Mouse (Mus musculus) embryonic facial prominence, embryonic 11.5 days (tissue): ENCODE data around the gene Olfr1028. TPM values are rescaled to one million over a fixed set of nuclear protein-coding genes. Genes with fewer than 3 reads are reported as not detected.

Source experiments
- ATAC-seq: fragments of 200-750 bp; cut with Nextera tagmentation; replicated peaks from 2 replicates; pipeline ENCODE4 v1.8.0; 2017; ENCODE audit warnings: low read depth; ENCODE audit not compliant: insufficient number of reproducible peaks, low FRiP score, low TSS enrichment
- DNase-seq: peaks from one replicate; pipeline ENCODE4 v3.0.0-alpha.2; 2015; ENCODE audit warnings: low spot score
- H3K27ac ChIP-seq: fragments of 300-500 bp; sonication (generic); replicated peaks from 2 replicates; pipeline ENCODE4 v1.5.1; 2014; ENCODE audit warnings: mild to moderate bottlenecking, low read depth, low read length, control low read depth
- H3K27me3 ChIP-seq: fragments of 300-500 bp; sonication (generic); 2 replicates; pipeline ENCODE4 v1.6.1; 2014; ENCODE audit warnings: mild to moderate bottlenecking, low read length, moderate library complexity, mixed read lengths; ENCODE audit not compliant: control insufficient read depth, insufficient read depth
- H3K36me3 ChIP-seq: fragments of 300-500 bp; sonication (generic); replicated peaks from 2 replicates; pipeline ENCODE4 v1.6.1; 2014; ENCODE audit warnings: low read depth, mild to moderate bottlenecking, low read length, moderate library complexity, mixed read lengths; ENCODE audit not compliant: control insufficient read depth, insufficient read depth
- H3K4me1 ChIP-seq: fragments of 300-500 bp; sonication (generic); 2 replicates; pipeline ENCODE4 v1.6.1; 2014; ENCODE audit warnings: low read length, mixed read lengths; ENCODE audit not compliant: control insufficient read depth, insufficient read depth
- H3K4me2 ChIP-seq: fragments of 300-500 bp; sonication (generic); 2 replicates; pipeline ENCODE4 v1.6.1; 2014; ENCODE audit warnings: low read depth, mild to moderate bottlenecking, control low read depth, low read length, moderate library complexity
- H3K4me3 ChIP-seq: fragments of 300-500 bp; sonication (generic); 2 replicates; pipeline ENCODE4 v1.5.1; 2014; ENCODE audit warnings: low read depth, low read length, control low read depth
- H3K9ac ChIP-seq: fragments of 300-500 bp; sonication (generic); replicated peaks from 2 replicates; pipeline ENCODE4 v1.6.1; 2014; ENCODE audit warnings: mild to moderate bottlenecking, control low read depth, low read length
- H3K9me3 ChIP-seq: fragments of 300-500 bp; sonication (generic); replicated peaks from 2 replicates; pipeline ENCODE4 v1.6.1; 2016; ENCODE audit warnings: mild to moderate bottlenecking, low read length, inconsistent platforms, mixed read lengths; ENCODE audit not compliant: control insufficient read depth
- WGBS: fragments of 180-500 bp; shearing (Covaris S2); extraction: QIAGEN DNeasy Blood & Tissue Kit; methylation state at CpG from one replicate; pipeline ENCODE4 v1.1.7; 2014; 5-methylcytosine and 5-hydroxymethylcytosine counted together
- polyA plus RNA-seq: library from polyadenylated mRNA; unstranded; fragments of >200 nt; fragmentation: Nextera tagmentation; extraction: Ambion mirVana; gene quantifications from 2 replicates; pipeline ENCODE4 v1.2.1, GENCODE M21; 2014

Olfr1028 gene
- polyA plus RNA-seq, result not detected in 2 replicates

DNA sequence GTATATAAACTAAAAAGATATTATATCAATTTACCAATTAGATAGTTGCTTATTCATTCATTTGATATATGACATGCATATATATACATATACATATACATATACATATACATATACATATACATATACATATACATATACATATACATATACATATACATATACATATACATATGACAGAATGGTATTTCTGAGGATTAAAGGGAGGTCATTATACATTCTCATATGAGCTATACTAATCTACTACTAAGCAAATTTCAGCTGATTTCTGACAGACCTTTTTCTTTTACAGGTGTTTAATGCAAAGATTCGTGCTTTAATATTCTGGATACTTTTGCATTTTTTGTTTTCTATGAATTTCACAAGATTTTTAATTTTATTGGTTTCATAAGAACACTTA lies at the start of gene Olfr1028:
Olfr1028 (plus strand) TSS at position 301 of the 400 bp plus-strand sequence.
- Histone ChIP-seq H3K27me3 (no peaks in the 10 kb centered on the region), H3K4me3 (no peak within 1 kb of the TSS), H3K4me1 (no peaks in the 10 kb centered on the region), H3K9me3 (no peaks in the 10 kb centered on the region), H3K27ac (no peak within 1 kb of the TSS), H3K36me3 (no peaks in the 10 kb centered on the region), H3K9ac (no peak within 1 kb of the TSS), H3K4me2 (no peak within 1 kb of the TSS)
- WGBS, result 76% methylated on average over 1 of the region's 1 CpGs
- DNase-seq (no peak), ATAC-seq (no peak)

- no peak within 1 kb of the TSS for H3K9ac ChIP-seq
- no peak within 1 kb of the TSS for H3K4me2 ChIP-seq
- H3K9me3 ChIP-seq, result no peaks in the 10 kb centered on the region
- H3K27ac ChIP-seq, result no peak within 1 kb of the TSS
- ATAC-seq (no peak), DNase-seq (no peak)
- H3K4me1 ChIP-seq, result no peaks in the 10 kb centered on the region
- H3K4me3 ChIP-seq, result no peak within 1 kb of the TSS
- no peaks in the 10 kb centered on the region for H3K36me3 ChIP-seq
- no peaks in the 10 kb centered on the region for H3K27me3 ChIP-seq
- WGBS, result 85% methylated on average over 3 of the region's 3 CpGs
These were observed 45.3 kb upstream of the Olfr1028 start, which contains the start of gene Olfr1024 for GRCm38 (mm10) chr2:85904952-85905351. Gene Olfr1024, minus strand, starts transcription at chr2:85905052.

- ATAC-seq, result no peak
- no peak overlapping the region for H3K4me2 ChIP-seq
- no peak overlapping the region for H3K4me3 ChIP-seq
- H3K9me3 ChIP-seq, result no peaks in the 10 kb centered on the region
- H3K36me3 ChIP-seq, result no peaks in the 10 kb centered on the region
- no peak overlapping the region for H3K9ac ChIP-seq
- no peaks in the 10 kb centered on the region for H3K27me3 ChIP-seq
- H3K27ac ChIP-seq, result no peak overlapping the region
- DNase-seq, result no peak
- no peaks in the 10 kb centered on the region for H3K4me1 ChIP-seq
These were observed 37.0 kb upstream of the Olfr1028 start for GRCm38 (mm10) chr2:85913197-85913596.

- H3K9me3 ChIP-seq, result no peaks in the 10 kb centered on the region
- no peaks in the 10 kb centered on the region for H3K36me3 ChIP-seq
- no peak within 1 kb of the TSS for H3K4me2 ChIP-seq
- no peak within 1 kb of the TSS for H3K4me3 ChIP-seq
- H3K4me1 ChIP-seq, result no peaks in the 10 kb centered on the region
- H3K27ac ChIP-seq, result no peak within 1 kb of the TSS
- ATAC-seq, result no peak
- DNase-seq, result no peak
- 58% methylated on average over 1 of the region's 1 CpGs for WGBS
- no peaks in the 10 kb centered on the region for H3K27me3 ChIP-seq
- H3K9ac ChIP-seq, result no peak within 1 kb of the TSS
These were observed 35.3 kb upstream of the Olfr1028 start, which contains the start of gene Olfr1025-ps1 for GRCm38 (mm10) chr2:85914893-85915292. Gene Olfr1025-ps1, plus strand, starts transcription at chr2:85915193.

GRCm38 (mm10) chr2:85921258-85921657 lies 29.0 kb upstream of the Olfr1028 start, which contains the start of gene Olfr1026:
Gene Olfr1026, plus strand, starts transcription at chr2:85921558.
- DNase-seq, result no peak
- H3K36me3 ChIP-seq, result no peaks in the 10 kb centered on the region
- no peak within 1 kb of the TSS for H3K27ac ChIP-seq
- no peaks in the 10 kb centered on the region for H3K27me3 ChIP-seq
- H3K4me2 ChIP-seq, result no peak within 1 kb of the TSS
- 87% methylated on average over 3 of the region's 3 CpGs for WGBS
- no peak for ATAC-seq
- H3K9me3 ChIP-seq, result no peaks in the 10 kb centered on the region
- H3K9ac ChIP-seq, result no peak within 1 kb of the TSS
- H3K4me3 ChIP-seq, result no peak within 1 kb of the TSS
- H3K4me1 ChIP-seq, result no peaks in the 10 kb centered on the region

DNA sequence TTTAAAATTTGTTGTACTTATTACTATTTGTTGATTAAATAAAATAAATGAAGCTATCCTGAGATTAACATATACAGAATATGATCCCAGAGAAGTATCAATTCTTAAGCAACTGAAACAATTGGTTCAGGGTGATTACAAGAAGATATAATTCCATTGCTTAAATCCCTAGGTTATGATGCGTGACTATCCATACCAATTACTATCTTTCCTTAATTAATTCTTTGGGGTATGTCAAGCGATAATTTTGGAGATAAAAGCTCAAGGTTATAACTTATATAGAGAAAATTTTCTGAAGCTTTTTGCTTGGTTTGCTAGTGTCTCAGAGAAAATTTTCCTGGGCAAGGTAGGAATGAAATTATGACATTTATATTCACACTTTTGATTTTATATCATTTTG lies 23.4 kb downstream of the Olfr1028 start, which contains the start of gene Olfr1029:
Olfr1029 (plus strand) TSS at position 301 of the 400 bp plus-strand sequence.
- no peak within 1 kb of the TSS for H3K9ac ChIP-seq
- no peak within 1 kb of the TSS for H3K27ac ChIP-seq
- DNase-seq (no peak), ATAC-seq (no peak)
- 85% methylated on average over 2 of the region's 2 CpGs for WGBS
- no peak within 1 kb of the TSS for H3K4me3 ChIP-seq
- H3K4me2 ChIP-seq, result no peak within 1 kb of the TSS
- H3K36me3 ChIP-seq, result no peaks in the 10 kb centered on the region
- H3K9me3 ChIP-seq, result no peaks in the 10 kb centered on the region
- H3K27me3 ChIP-seq, result no peaks in the 10 kb centered on the region
- no peaks in the 10 kb centered on the region for H3K4me1 ChIP-seq

GRCm38 (mm10) chr2:85978976-85979375 lies 28.7 kb downstream of the Olfr1028 start, which contains the start of gene Olfr1030:
Gene Olfr1030, plus strand, starts transcription at chr2:85979276.
- H3K4me1 ChIP-seq, result no peaks in the 10 kb centered on the region
- ATAC-seq (no peak), DNase-seq (no peak)
- no peak within 1 kb of the TSS for H3K4me2 ChIP-seq
- H3K9me3 ChIP-seq, result no peaks in the 10 kb centered on the region
- no peaks in the 10 kb centered on the region for H3K27me3 ChIP-seq
- 80% methylated on average over 1 of the region's 1 CpGs for WGBS
- no peaks in the 10 kb centered on the region for H3K36me3 ChIP-seq
- no peak within 1 kb of the TSS for H3K4me3 ChIP-seq
- no peak within 1 kb of the TSS for H3K9ac ChIP-seq
- no peak within 1 kb of the TSS for H3K27ac ChIP-seq

DNA sequence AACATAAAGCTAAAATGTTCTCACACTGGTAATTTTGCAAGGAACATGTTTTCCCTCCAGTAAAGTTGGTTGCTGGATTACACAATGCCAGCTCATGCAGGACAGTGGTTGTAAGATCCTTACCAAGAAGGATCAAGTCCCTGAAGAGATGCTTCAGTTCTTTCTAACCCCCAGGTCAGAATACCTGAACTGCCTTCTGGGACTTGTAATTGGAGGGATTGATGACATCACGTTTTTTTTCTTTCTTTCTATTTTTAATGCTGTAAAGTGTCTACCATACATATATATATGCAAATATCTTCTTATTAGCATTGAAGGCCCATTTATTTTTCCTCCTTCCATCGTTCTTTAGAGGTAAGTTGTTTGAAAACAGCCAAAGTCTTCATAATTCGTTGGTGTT lies 39.8 kb downstream of the Olfr1028 start, which contains the start of gene Olfr1031:
Olfr1031 (plus strand) TSS at position 301 of the 400 bp plus-strand sequence.
- Histone ChIP-seq H3K9me3 (no peaks in the 10 kb centered on the region), H3K4me3 (no peak within 1 kb of the TSS), H3K9ac (no peak within 1 kb of the TSS), H3K4me2 (no peak within 1 kb of the TSS), H3K27ac (no peak within 1 kb of the TSS), H3K4me1 (no peaks in the 10 kb centered on the region), H3K36me3 (no peaks in the 10 kb centered on the region), H3K27me3 (no peaks in the 10 kb centered on the region)
- WGBS, result 66% methylated on average over 3 of the region's 3 CpGs
- no peak for ATAC-seq
- no peak for DNase-seq
